Mouse (Mus musculus): ENCODE measurements around the gene Ldoc1.

The Ldoc1 gene

DNA sequence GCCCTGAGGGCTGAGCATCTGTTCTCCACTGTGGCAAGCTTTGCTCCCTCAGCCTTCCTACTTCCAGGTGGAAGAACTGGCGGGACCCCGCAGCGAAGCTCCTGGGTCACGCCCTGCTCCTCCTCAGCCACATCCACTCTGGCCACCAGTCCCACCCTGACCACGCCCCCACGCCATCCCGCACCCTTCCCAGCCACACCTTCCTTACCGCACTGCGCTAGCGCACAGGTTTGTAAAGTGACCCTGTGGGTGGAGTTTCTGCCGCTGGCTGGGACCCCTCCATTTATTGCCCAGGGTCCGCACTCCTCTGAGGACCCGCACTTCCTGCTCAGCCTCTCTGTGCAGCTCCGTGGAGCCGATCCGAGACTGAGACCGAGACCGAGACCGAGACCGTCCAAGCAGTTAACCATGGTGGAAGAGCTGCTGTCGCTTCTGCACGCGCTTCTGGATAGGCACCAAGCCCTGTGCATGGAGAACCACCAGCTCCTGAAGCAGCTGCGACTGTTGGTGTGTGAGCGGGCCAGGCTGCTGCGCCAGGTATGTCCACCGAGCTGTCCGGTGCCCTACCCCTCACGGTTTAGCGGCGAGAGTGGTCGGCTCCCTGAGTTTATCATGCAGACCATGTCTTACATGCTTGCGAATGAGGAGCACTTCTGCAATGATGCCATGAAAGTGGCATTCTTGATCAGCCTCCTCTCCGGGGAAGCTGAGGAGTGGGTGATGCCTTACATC, at the start of gene Ldoc1:
Ldoc1 (plus strand) TSS at position 196 of the 732 bp plus-strand sequence.
- no peak for DNase-seq

DNA sequence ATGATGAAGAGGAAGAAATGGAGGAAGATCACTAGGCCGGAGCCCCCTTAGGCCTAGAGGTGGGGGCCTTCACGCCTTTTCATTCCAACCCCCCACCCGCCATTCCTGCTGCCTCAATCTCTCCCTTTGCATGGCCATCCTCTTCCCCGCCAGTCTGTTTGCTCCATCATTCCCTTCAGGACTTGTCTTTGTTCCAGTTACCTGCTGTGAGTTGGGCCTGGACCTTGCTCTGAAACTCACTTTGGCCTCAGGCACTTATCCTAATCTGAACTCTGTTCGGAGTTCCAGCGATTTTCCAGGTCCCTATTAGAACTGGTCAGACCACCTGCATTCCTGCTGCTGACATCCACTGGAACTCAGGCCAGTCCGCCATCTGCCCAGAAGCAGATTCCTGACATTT, 834 bp downstream of the Ldoc1 start:
- DNase-seq: no peak

DNA sequence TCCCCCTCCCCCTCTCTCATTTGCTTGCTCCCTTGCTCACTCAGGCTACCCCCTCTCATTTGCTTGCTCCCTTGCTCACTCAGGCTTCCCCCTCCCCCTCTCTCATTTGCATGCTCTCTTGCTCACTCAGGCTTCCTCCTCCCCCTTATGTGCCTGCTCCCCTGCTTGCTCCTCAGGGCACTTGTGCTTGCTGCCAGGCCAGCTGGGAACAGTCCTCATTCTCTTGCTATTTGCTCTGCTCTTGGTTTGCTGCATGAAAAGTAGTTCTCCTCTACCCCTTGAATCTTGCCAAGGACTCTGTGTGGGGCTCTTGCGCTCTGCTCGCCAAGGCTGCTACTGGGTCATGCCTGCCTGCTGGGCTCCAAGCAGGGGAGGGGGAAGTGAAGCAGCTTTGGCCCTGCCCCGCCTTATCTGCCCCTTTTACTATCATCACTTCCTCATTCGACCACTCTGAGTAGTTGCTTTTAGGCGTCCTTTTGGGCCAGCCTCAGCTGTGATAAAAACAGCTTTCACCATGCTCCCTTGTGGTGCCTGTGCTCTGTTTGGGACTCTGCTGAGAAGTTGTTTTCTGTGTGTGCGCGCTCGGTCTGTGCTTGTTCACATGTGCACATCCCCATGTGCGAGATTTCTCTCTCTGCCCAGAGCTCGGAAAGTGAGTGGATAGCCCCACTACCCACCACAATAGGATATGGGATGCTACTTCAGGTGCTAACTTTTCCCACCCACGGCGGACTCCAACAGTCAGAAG, 13.2 kb downstream of the Ldoc1 start:
- no peak for DNase-seq

DNA sequence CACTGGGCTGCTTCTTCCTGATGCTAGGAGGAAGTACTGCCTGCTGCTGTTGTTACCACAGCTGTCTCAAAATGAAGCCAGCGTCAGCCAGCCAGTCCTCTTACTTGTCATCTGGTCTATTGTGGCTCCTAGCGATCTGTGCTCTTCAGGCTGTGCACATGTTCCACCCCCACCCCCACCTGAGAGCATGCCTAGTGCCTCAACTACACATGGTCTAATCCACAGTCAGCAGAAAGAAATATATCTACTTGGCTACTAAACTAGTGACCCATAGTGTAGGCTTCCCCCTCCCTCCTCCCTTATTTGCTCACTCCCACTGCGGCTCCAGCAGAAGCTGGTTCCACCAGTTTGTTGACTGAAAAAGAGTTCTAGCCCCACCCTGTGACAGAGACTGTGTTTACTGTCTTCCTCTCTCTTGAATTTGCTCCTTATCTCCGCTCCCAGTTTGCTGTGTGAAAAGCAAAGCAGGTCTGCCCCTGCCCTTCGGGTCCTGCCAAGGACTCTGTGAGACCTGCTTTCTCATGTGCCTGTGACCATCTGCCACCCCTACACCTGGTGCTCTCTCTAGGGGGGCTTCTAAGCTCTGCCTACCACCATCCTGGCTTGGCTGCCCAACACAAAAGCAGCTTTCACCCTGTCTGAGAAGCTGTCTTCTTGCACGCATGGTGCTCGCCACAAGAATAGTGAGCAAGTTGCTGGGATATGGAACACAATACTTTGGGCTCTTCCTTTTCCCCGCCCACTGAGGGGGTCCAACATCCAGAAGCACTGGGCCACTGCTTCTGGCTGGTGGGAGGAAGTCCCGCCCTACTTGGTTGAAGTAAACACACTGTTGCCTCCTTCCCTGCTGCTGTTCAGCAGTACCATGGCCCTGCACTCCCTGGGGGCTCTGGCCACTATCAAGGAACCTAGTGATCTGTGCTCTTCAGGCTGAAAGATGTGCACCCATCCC, 14.0 kb downstream of the Ldoc1 start:
- no peak for DNase-seq

DNA sequence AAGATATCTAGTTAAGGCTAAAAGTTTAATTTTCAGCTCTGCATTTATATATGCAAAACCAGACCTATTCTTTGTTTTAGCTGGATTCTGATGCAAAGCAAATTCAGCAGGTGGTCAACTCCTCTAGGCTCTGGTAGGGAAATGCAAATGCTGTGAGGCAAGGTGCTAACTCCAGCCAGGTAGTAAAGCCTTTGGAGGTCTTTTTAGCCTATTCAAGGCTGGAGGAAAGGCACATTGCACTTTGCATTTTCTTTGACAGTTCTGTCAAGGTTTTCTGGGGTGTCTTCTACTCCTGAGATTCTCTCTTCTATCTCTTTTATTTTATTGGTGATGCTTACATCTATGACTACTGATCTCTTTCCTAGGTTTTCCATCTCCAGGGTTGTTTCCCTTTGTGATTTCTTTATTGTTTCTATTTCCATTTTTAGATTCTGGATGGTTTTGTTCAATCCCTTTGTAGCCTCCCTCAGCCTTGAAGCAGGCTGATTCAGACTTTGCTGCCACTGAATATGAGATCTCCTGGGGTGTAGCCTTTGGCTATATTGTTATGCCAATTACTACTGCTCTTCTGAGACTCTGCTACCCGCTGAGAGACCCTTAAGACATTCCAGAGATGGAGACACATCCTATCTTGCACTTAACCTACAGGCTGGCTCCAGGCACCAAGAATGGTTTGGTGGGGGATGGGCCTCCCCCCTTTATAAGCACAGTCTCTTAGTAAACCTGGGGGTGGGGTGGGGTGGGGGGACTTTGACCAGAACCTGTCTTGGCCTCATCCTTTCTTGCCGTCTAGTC, 18.4 kb downstream of the Ldoc1 start:
- DNase-seq: no peak
